Mouse (Mus musculus): Measurements from ENCODE around the gene Qrich1. TPM values are rescaled to one million over a fixed set of nuclear protein-coding genes. Genes with fewer than 3 reads are reported as not detected.

The Qrich1 gene
- total RNA-seq, 1 experiment, result 152 TPM

- Histone ChIP-seq H3K9me3 (ENCODE audit: control insufficient read depth, insufficient read depth, low read depth, low read length) (no peaks in the 10 kb centered on the region), H3K36me3 (ENCODE audit: control insufficient read depth, insufficient read depth, low read length, poor library complexity, severe bottlenecking) (peaks cover 64% of the 10 kb centered on the region), H3K4me3 (ENCODE audit: insufficient read depth in 1 of 2, low read depth in 1 of 2, low read length in 2 of 2, poor library complexity in 1 of 2, severe bottlenecking in 1 of 2) (no peak overlapping the region), H3K4me1 (ENCODE audit: control insufficient read depth in 2 of 2, insufficient read depth in 2 of 2, low read length in 2 of 2, poor library complexity in 1 of 2) (peaks cover 0 to 6% of the 10 kb centered on the region in 2 experiments; a peak in 3 of 4 replicates), H3K27ac (ENCODE audit: insufficient read depth, low read depth, low read length, poor library complexity, severe bottlenecking) (no peak overlapping the region), H3K9ac (ENCODE audit: insufficient read depth, low read depth, low read length, poor library complexity, severe bottlenecking) (no peak overlapping the region)
- TF ChIP-seq HCFC1 (IDR thresholded peaks at IDR 0.05; ENCODE audit: borderline replicate concordance, insufficient read depth, low read length) (no peak), CHD2 (IDR thresholded peaks at IDR 0.05; ENCODE audit: low read depth, low read length) (no peak), ZC3H11A (IDR thresholded peaks at IDR 0.05; ENCODE audit: borderline replicate concordance, low read depth, low read length) (no peak), ZNF384 (IDR thresholded peaks at IDR 0.05; ENCODE audit: low read depth, low read length) (no peak), MAFK (IDR thresholded peaks at IDR 0.05; ENCODE audit: insufficient read depth, low read depth, low read length) (no peak)
- in situ Hi-C loops (cut with MboI; ENCODE audit: low sequenced_read_pairs in 2 of 2, unreplicated experiment in 2 of 2), result no loop called here
- DNase-seq (ENCODE audit: low read depth, low spot score), result no peak
These were observed 22.3 kb upstream of the Qrich1 start for GRCm38 (mm10) chr9:108494146-108494825.

- H3K27ac ChIP-seq (ENCODE audit: insufficient read depth, low read depth, low read length, poor library complexity, severe bottlenecking), result no peak overlapping the region
- H3K4me1 ChIP-seq (ENCODE audit: control insufficient read depth in 2 of 2, insufficient read depth in 2 of 2, low read length in 2 of 2, poor library complexity in 1 of 2), result peaks cover 0 to 3% of the 10 kb centered on the region in 2 experiments; a peak in 2 of 4 replicates
- TF ChIP-seq ZNF384 (IDR thresholded peaks at IDR 0.05; ENCODE audit: low read depth, low read length), result no peak
- no peak for TF ChIP-seq ZC3H11A (IDR thresholded peaks at IDR 0.05; ENCODE audit: borderline replicate concordance, low read depth, low read length)
- no peak for TF ChIP-seq CHD2 (IDR thresholded peaks at IDR 0.05; ENCODE audit: low read depth, low read length)
- TF ChIP-seq MAFK (IDR thresholded peaks at IDR 0.05; ENCODE audit: insufficient read depth, low read depth, low read length), result no peak
- no peak for TF ChIP-seq HCFC1 (IDR thresholded peaks at IDR 0.05; ENCODE audit: borderline replicate concordance, insufficient read depth, low read length)
- in situ Hi-C loops (cut with MboI; ENCODE audit: low sequenced_read_pairs in 2 of 2, unreplicated experiment in 2 of 2), result no loop called here
- H3K4me3 ChIP-seq (ENCODE audit: insufficient read depth in 1 of 2, low read depth in 1 of 2, low read length in 2 of 2, poor library complexity in 1 of 2, severe bottlenecking in 1 of 2), result no peak overlapping the region
- H3K36me3 ChIP-seq (ENCODE audit: control insufficient read depth, insufficient read depth, low read length, poor library complexity, severe bottlenecking), result peaks cover 70% of the 10 kb centered on the region
- no peaks in the 10 kb centered on the region for H3K9me3 ChIP-seq (ENCODE audit: control insufficient read depth, insufficient read depth, low read depth, low read length)
- no peak for DNase-seq (ENCODE audit: low read depth, low spot score)
- no peak overlapping the region for H3K9ac ChIP-seq (ENCODE audit: insufficient read depth, low read depth, low read length, poor library complexity, severe bottlenecking)
These were observed 21.7 kb upstream of the Qrich1 start for GRCm38 (mm10) chr9:108494905-108495304.

- Histone ChIP-seq H3K4me3 (ENCODE audit: insufficient read depth in 1 of 2, low read depth in 1 of 2, low read length in 2 of 2, poor library complexity in 1 of 2, severe bottlenecking in 1 of 2) (no peak overlapping the region), H3K27ac (ENCODE audit: insufficient read depth, low read depth, low read length, poor library complexity, severe bottlenecking) (no peak overlapping the region), H3K4me1 (ENCODE audit: control insufficient read depth in 2 of 2, insufficient read depth in 2 of 2, low read length in 2 of 2, poor library complexity in 1 of 2) (no peaks in the 10 kb centered on the region), H3K9ac (ENCODE audit: insufficient read depth, low read depth, low read length, poor library complexity, severe bottlenecking) (no peak overlapping the region), H3K36me3 (ENCODE audit: control insufficient read depth, insufficient read depth, low read length, poor library complexity, severe bottlenecking) (peaks cover 75% of the 10 kb centered on the region), H3K9me3 (ENCODE audit: control insufficient read depth, insufficient read depth, low read depth, low read length) (no peaks in the 10 kb centered on the region)
- TF ChIP-seq ZC3H11A (IDR thresholded peaks at IDR 0.05; ENCODE audit: borderline replicate concordance, low read depth, low read length) (no peak), MAFK (IDR thresholded peaks at IDR 0.05; ENCODE audit: insufficient read depth, low read depth, low read length) (no peak), ZNF384 (IDR thresholded peaks at IDR 0.05; ENCODE audit: low read depth, low read length) (no peak), HCFC1 (IDR thresholded peaks at IDR 0.05; ENCODE audit: borderline replicate concordance, insufficient read depth, low read length) (no peak), CHD2 (IDR thresholded peaks at IDR 0.05; ENCODE audit: low read depth, low read length) (no peak)
- no peak for DNase-seq (ENCODE audit: low read depth, low spot score)
- in situ Hi-C loops (cut with MboI; ENCODE audit: low sequenced_read_pairs in 2 of 2, unreplicated experiment in 2 of 2), result no loop called here
These were observed 17.4 kb upstream of the Qrich1 start for GRCm38 (mm10) chr9:108499231-108499630.

- no peaks in the 10 kb centered on the region for H3K4me1 ChIP-seq (ENCODE audit: control insufficient read depth in 2 of 2, insufficient read depth in 2 of 2, low read length in 2 of 2, poor library complexity in 1 of 2)
- no peak for DNase-seq (ENCODE audit: low read depth, low spot score)
- no peak for TF ChIP-seq ZC3H11A (IDR thresholded peaks at IDR 0.05; ENCODE audit: borderline replicate concordance, low read depth, low read length)
- TF ChIP-seq MAFK (IDR thresholded peaks at IDR 0.05; ENCODE audit: insufficient read depth, low read depth, low read length), result no peak
- TF ChIP-seq CHD2 (IDR thresholded peaks at IDR 0.05; ENCODE audit: low read depth, low read length), result no peak
- no peak for TF ChIP-seq HCFC1 (IDR thresholded peaks at IDR 0.05; ENCODE audit: borderline replicate concordance, insufficient read depth, low read length)
- no peak for TF ChIP-seq ZNF384 (IDR thresholded peaks at IDR 0.05; ENCODE audit: low read depth, low read length)
- no peak overlapping the region for H3K27ac ChIP-seq (ENCODE audit: insufficient read depth, low read depth, low read length, poor library complexity, severe bottlenecking)
- no peaks in the 10 kb centered on the region for H3K9me3 ChIP-seq (ENCODE audit: control insufficient read depth, insufficient read depth, low read depth, low read length)
- peaks cover 68% of the 10 kb centered on the region for H3K36me3 ChIP-seq (ENCODE audit: control insufficient read depth, insufficient read depth, low read length, poor library complexity, severe bottlenecking)
- no peak overlapping the region for H3K9ac ChIP-seq (ENCODE audit: insufficient read depth, low read depth, low read length, poor library complexity, severe bottlenecking)
- no peak overlapping the region for H3K4me3 ChIP-seq (ENCODE audit: insufficient read depth in 1 of 2, low read depth in 1 of 2, low read length in 2 of 2, poor library complexity in 1 of 2, severe bottlenecking in 1 of 2)
- in situ Hi-C loops (cut with MboI; ENCODE audit: low sequenced_read_pairs in 2 of 2, unreplicated experiment in 2 of 2), result no loop called here
These were observed 16.7 kb upstream of the Qrich1 start for GRCm38 (mm10) chr9:108499943-108500342.
